Comparison of ENCODE assay signal across 11 mouse cellular contexts in the genomic region with DNA sequence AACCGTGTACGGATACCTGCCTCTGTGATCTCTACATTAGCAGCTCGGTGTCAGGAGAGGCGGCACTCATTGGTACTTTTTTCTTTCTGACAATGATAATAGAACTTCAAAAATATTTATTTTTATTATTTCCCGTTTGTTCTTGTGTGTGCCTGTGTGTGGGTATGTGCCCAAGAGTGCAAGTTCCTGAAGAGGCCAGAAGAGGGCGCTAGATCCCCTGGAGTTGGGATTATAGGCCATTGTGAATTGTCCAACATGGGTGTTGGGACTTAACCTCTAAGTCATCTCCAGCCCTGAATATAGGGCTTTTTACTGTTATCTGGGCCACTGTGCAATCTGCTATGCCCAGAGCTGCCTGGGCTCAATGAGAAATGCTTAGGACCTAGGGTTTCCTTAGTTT.
"Had no signal": no experiment of that assay in that cellular context is flagged by ENCODE, and none has a peak within 500 bp of the region (broad histone marks: within the 10 kb centered on the region; RNA-seq: fewer than 3 reads in every experiment).

No protein-coding gene starts in this region.

- H3K36me3 ChIP-seq: intestine, embryonic 15.5 days; limb, embryonic 12.5 days; lung, embryonic 15.5 days; midbrain, embryonic 12.5 days; neural tube, embryonic 15.5 days had no signal

- H3K4me2 ChIP-seq: intestine, embryonic 15.5 days; limb, embryonic 12.5 days; lung, embryonic 15.5 days; midbrain, embryonic 12.5 days; neural tube, embryonic 15.5 days had no signal

- H3K9ac ChIP-seq: intestine, embryonic 15.5 days; limb, embryonic 12.5 days; lung, embryonic 15.5 days; midbrain, embryonic 12.5 days; neural tube, embryonic 15.5 days had no signal

- H3K27ac ChIP-seq: intestine, embryonic 15.5 days; limb, embryonic 12.5 days; lung, embryonic 15.5 days; midbrain, embryonic 12.5 days; neural tube, embryonic 15.5 days had no signal

- DNase-seq: kidney, adult 8-10 months; kidney, postnatal 4 days; right cerebral cortex, postnatal 4 days; spleen, adult 18-20 months; thymus, postnatal 4 days had no signal

- H3K4me3 ChIP-seq: intestine, embryonic 15.5 days; limb, embryonic 12.5 days; lung, embryonic 15.5 days; midbrain, embryonic 12.5 days; myocyte; neural tube, embryonic 15.5 days had no signal

- H3K9me3 ChIP-seq: intestine, embryonic 15.5 days; limb, embryonic 12.5 days; lung, embryonic 15.5 days; midbrain, embryonic 12.5 days; neural tube, embryonic 15.5 days had no signal

- ATAC-seq: intestine, embryonic 15.5 days had no signal

- H3K4me1 ChIP-seq: intestine, embryonic 15.5 days; limb, embryonic 12.5 days; lung, embryonic 15.5 days; midbrain, embryonic 12.5 days had no signal
